Mouse (Mus musculus) spleen, postnatal 36 days (tissue): Measurements from ENCODE around the gene Spast.
"Not testable (repeated sequence)": the region's sequence is repeated elsewhere in the genome, so short reads cannot be mapped to it uniquely, and the experiment has no call there.

Experiments used
- DNase-seq, 2 experiments: peaks; one replicate each; pipeline ENCODE4 v3.0.0; 2022; ENCODE audit warnings: low spot score in 2 of 2, mixed read lengths in 1 of 2

The Spast gene

GRCm38 (mm10) chr17:74338937-74339804, at the start of gene Spast:
TSS of gene Spast (plus strand) at chr17:74338987.
- peak; percentile 77 to 82 for DNase-seq

GRCm38 (mm10) chr17:74290198-74290597, 48.6 kb upstream of the Spast start:
- peak in 1 of 2 experiments; percentile 46 for DNase-seq

- DNase-seq = no peak
Measured at GRCm38 (mm10) chr17:74290869-74291268, 47.9 kb upstream of the Spast start.

GRCm38 (mm10) chr17:74291640-74292361, 47.0 kb upstream of the Spast start:
- no peak for DNase-seq

- DNase-seq = peak; percentile 6 to 25
Measured at GRCm38 (mm10) chr17:74293687-74294425, 44.9 kb upstream of the Spast start.

- DNase-seq = peak; percentile 86 to 88
Measured at GRCm38 (mm10) chr17:74294426-74295025, 44.3 kb upstream of the Spast start.

GRCm38 (mm10) chr17:74295026-74295970, 43.5 kb upstream of the Spast start, which contains the start of gene Memo1:
TSS of gene Memo1 (minus strand) at chr17:74295521.
- peak; percentile 75 to 78 for DNase-seq

GRCm38 (mm10) chr17:74296076-74296823, 42.5 kb upstream of the Spast start:
- peak in 1 of 2 experiments; percentile 34 for DNase-seq

- not testable (repeated sequence) for DNase-seq
Measured at GRCm38 (mm10) chr17:74296991-74297390, 41.8 kb upstream of the Spast start.

- DNase-seq = no peak
Measured at GRCm38 (mm10) chr17:74300089-74300488, 38.7 kb upstream of the Spast start.

GRCm38 (mm10) chr17:74304060-74304459, 34.7 kb upstream of the Spast start:
- DNase-seq = peak; percentile 4 to 41

GRCm38 (mm10) chr17:74305616-74306015, 33.2 kb upstream of the Spast start:
- no peak for DNase-seq

GRCm38 (mm10) chr17:74306021-74306420, 32.8 kb upstream of the Spast start:
- no peak for DNase-seq

- DNase-seq = no peak
Measured at GRCm38 (mm10) chr17:74315445-74316308, 23.1 kb upstream of the Spast start.

GRCm38 (mm10) chr17:74316309-74316863, 22.4 kb upstream of the Spast start:
- DNase-seq = peak; percentile 89 to 90

GRCm38 (mm10) chr17:74318721-74319120, 20.1 kb upstream of the Spast start:
- DNase-seq = no peak

GRCm38 (mm10) chr17:74322400-74323054, 16.3 kb upstream of the Spast start:
- DNase-seq = peak in 1 of 2 experiments; percentile 2

GRCm38 (mm10) chr17:74323844-74324243, 14.9 kb upstream of the Spast start, which contains the start of gene Dpy30:
TSS of gene Dpy30 (minus strand) at chr17:74323944.
- DNase-seq = no peak
